Mouse (Mus musculus): ENCODE measurements around the gene Adck2. TPM values are rescaled to one million over a fixed set of nuclear protein-coding genes. Genes with fewer than 3 reads are reported as not detected.

The Adck2 gene
- polyA plus RNA-seq, 1 experiment from 2014 or later, result 30.0 TPM

GRCm38 (mm10) chr6:39579552-39579951 lies 5.9 kb downstream of the Adck2 start:
- no peak overlapping the region for H3K9ac ChIP-seq (ENCODE audit: low read length)
- no peak overlapping the region for H3K4me3 ChIP-seq (ENCODE audit: low read length)
- H3K27me3 ChIP-seq (ENCODE audit: control insufficient read depth, insufficient read depth, low read depth, low read length), result no peaks in the 10 kb centered on the region
- no peak for ATAC-seq (ENCODE audit: low read depth)
- H3K9me3 ChIP-seq (ENCODE audit: control insufficient read depth, low read length), result no peaks in the 10 kb centered on the region
- no peak overlapping the region for H3K27ac ChIP-seq (ENCODE audit: low read length)
- H3K4me1 ChIP-seq (replicated peaks; ENCODE audit: control insufficient read depth, insufficient read depth, low read length), result peaks cover 5% of the 10 kb centered on the region
- no peaks in the 10 kb centered on the region; the same call in 1 of the 2 replicates for H3K36me3 ChIP-seq (ENCODE audit: control insufficient read depth, insufficient read depth, low read length)
- WGBS, result 76% methylated on average over 7 of the region's 7 CpGs
- no peak overlapping the region for H3K4me2 ChIP-seq (ENCODE audit: low read depth, low read length)

DNA sequence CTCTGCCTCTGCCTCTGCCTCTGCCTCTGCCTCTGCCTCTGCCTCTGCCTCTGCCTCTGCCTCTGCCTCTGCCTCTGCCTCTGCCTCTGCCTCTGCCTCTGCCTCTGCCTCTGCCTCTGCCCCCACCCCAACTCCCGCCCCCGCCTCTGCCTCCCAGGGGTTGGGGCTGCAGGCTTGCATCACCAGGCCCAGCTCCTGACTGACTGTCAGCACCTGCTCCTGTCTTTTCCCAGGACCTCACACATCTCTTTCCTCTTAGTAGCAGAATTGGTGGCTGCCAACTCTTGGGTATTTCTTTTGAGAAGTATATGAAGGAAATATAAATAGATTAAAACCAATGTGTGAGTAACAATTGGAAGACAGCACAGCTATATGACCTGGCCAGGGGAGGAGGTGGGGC lies 6.9 kb downstream of the Adck2 start:
- H3K36me3 ChIP-seq (ENCODE audit: control insufficient read depth, insufficient read depth, low read length), result no peaks in the 10 kb centered on the region; the same call in 1 of the 2 replicates

DNA sequence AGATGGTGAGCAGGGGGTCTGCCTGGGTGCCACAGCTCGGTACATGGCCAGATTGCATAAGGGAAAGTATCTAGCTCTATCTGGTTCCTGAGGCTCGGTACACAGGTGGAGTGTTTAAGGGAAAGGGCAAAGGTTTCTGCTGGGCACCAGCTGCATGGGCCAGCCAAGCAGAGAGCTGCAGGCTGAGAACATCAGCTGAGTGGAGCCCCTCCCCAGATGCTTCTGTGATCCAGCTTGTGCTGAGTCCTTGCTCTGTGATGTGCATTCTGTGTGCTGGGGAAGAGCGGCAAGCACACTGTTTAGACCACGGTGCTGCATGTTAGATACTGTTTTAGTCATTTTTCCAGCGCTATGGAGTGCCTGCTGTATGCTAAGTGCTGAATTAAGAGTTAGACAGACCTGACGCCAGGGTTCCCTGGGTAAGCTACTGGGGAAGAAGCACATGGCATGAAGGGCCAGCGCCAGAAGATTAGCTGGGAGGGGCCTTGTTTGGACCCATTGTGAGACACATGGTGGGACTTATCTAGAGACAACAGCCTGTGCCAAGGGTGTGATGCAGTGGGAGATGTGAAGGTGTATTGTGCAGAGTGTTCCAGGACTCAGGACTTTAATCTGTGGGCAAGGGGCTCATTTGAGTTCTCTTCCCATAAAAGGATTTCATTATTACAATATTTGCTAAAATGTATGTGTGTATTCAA lies 7.6 kb downstream of the Adck2 start:
- 76% methylated on average over 7 of the region's 7 CpGs for WGBS
- Histone ChIP-seq H3K27ac (ENCODE audit: low read length) (no peak overlapping the region), H3K4me3 (ENCODE audit: low read length) (no peak overlapping the region), H3K9me3 (ENCODE audit: control insufficient read depth, low read length) (no peaks in the 10 kb centered on the region), H3K36me3 (ENCODE audit: control insufficient read depth, insufficient read depth, low read length) (no peaks in the 10 kb centered on the region; the same call in 1 of the 2 replicates), H3K4me2 (ENCODE audit: low read depth, low read length) (no peak overlapping the region), H3K4me1 (replicated peaks; ENCODE audit: control insufficient read depth, insufficient read depth, low read length) (no peaks in the 10 kb centered on the region), H3K27me3 (ENCODE audit: control insufficient read depth, insufficient read depth, low read depth, low read length) (no peaks in the 10 kb centered on the region), H3K9ac (ENCODE audit: low read length) (no peak overlapping the region)
- no peak for ATAC-seq (ENCODE audit: low read depth)

More for the DNA sequence above, 6.9 kb downstream of the Adck2 start:
- ATAC-seq (ENCODE audit: low read depth), result no peak
- no peaks in the 10 kb centered on the region for H3K27me3 ChIP-seq (ENCODE audit: control insufficient read depth, insufficient read depth, low read depth, low read length)
- no peak overlapping the region for H3K27ac ChIP-seq (ENCODE audit: low read length)
- WGBS, result 96% methylated on average over 2 of the region's 2 CpGs
- H3K9ac ChIP-seq (ENCODE audit: low read length), result no peak overlapping the region
- H3K4me3 ChIP-seq (ENCODE audit: low read length), result no peak overlapping the region
- no peaks in the 10 kb centered on the region for H3K9me3 ChIP-seq (ENCODE audit: control insufficient read depth, low read length)
- no peaks in the 10 kb centered on the region for H3K4me1 ChIP-seq (replicated peaks; ENCODE audit: control insufficient read depth, insufficient read depth, low read length)
- no peak overlapping the region for H3K4me2 ChIP-seq (ENCODE audit: low read depth, low read length)

- H3K27ac ChIP-seq (ENCODE audit: low read length), result no peak within 1 kb of the TSS
- WGBS, result 80% methylated on average over 6 of the region's 6 CpGs
- H3K27me3 ChIP-seq (ENCODE audit: control insufficient read depth, insufficient read depth, low read depth, low read length), result no peaks in the 10 kb centered on the region
- H3K4me1 ChIP-seq (replicated peaks; ENCODE audit: control insufficient read depth, insufficient read depth, low read length), result no peaks in the 10 kb centered on the region
- H3K4me3 ChIP-seq (ENCODE audit: low read length), result no peak within 1 kb of the TSS
- ATAC-seq (ENCODE audit: low read depth), result no peak
- no peaks in the 10 kb centered on the region for H3K9me3 ChIP-seq (ENCODE audit: control insufficient read depth, low read length)
- no peak within 1 kb of the TSS for H3K9ac ChIP-seq (ENCODE audit: low read length)
- peaks cover 8% of the 10 kb centered on the region for H3K36me3 ChIP-seq (ENCODE audit: control insufficient read depth, insufficient read depth, low read length)
- H3K4me2 ChIP-seq (ENCODE audit: low read depth, low read length), result no peak within 1 kb of the TSS
Observed at GRCm38 (mm10) chr6:39585517-39585916, 11.8 kb downstream of the Adck2 start, which contains the start of gene Gm42420. Gm42420 (plus strand) TSS chr6:39585753.

DNA sequence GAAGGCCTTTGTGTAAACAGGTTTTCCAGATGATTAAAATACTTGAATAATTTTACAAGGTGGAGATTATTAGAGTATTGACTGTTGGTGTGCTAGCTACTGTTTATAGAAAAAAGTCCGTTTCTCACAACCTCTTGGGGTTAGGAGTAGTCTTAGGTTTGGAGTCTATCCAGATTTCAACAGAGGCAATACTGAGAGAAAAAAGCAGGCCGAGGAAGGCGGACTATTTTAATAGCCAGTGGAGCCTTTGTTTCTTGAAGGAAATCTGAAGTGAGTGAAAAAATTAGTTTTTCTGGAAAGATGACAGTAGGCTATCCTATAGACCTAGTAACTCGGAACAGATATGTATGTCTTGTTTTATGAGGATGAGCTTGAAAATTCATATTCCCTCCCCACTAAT lies 17.8 kb downstream of the Adck2 start:
- no peak overlapping the region for H3K27ac ChIP-seq (ENCODE audit: low read length)
- no peak overlapping the region for H3K4me3 ChIP-seq (ENCODE audit: low read length)
- no peak for ATAC-seq (ENCODE audit: low read depth)
- no peak overlapping the region for H3K9ac ChIP-seq (ENCODE audit: low read length)
- no peaks in the 10 kb centered on the region for H3K27me3 ChIP-seq (ENCODE audit: control insufficient read depth, insufficient read depth, low read depth, low read length)
- H3K4me1 ChIP-seq (replicated peaks; ENCODE audit: control insufficient read depth, insufficient read depth, low read length), result peaks cover 8% of the 10 kb centered on the region
- no peaks in the 10 kb centered on the region for H3K9me3 ChIP-seq (ENCODE audit: control insufficient read depth, low read length)
- peaks cover 10% of the 10 kb centered on the region for H3K36me3 ChIP-seq (ENCODE audit: control insufficient read depth, insufficient read depth, low read length)
- H3K4me2 ChIP-seq (ENCODE audit: low read depth, low read length), result peak overlapping the region; percentile 87; the same call in 1 of the 2 replicates
- 90% methylated on average over 4 of the region's 4 CpGs for WGBS

DNA sequence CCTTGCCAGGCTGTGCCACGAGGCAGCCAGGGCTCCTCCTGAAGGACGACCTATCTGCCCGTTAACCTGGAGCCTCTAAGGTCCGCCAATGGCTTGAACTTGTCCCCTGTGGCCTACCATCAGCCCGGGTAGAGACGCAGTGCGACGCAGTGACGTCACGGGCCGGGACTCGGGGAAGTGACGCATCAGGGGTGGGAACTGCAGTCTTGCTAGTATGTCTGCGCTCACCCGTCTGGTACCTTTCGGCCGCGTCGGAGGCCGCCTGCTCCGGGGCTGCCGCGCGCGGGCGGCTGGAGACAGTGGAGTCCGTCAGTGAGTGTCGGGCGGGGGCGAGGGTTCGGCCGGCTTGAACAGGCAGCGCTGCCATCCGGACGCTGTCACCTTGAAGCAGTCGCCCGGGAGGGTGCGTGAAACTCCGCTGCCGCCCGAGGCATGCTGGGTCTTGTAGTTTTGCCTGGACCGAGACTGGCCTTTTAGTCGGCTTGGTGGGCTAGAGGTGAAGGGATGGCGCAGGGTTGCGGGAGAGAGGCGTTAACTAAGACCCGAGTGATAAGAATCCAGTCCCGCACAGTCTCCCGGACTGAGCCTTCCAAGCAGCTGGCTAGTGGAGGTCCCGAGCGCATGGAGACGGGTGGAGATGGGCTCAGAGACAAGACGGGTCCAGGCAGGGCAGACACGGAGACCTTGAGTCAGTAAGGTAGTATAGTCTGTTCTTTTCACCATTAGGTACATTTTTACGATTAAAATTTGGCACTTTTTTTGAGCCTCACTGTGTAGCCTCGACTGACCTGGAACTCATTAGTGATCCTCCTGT lies 18.9 kb downstream of the Adck2 start, which contains the start of gene Ndufb2:
Gene Ndufb2, plus strand, starts transcription at position 174 of the 814 bp plus-strand sequence.
- under 1% methylated on average over 56 of the region's 56 CpGs for WGBS
- H3K27me3 ChIP-seq (ENCODE audit: control insufficient read depth, insufficient read depth, low read depth, low read length), result no peaks in the 10 kb centered on the region

GRCm38 (mm10) chr6:39600851-39601250 lies 27.2 kb downstream of the Adck2 start:
- Histone ChIP-seq H3K4me3 (ENCODE audit: low read length) (no peak overlapping the region), H3K27me3 (ENCODE audit: control insufficient read depth, insufficient read depth, low read depth, low read length) (no peaks in the 10 kb centered on the region), H3K36me3 (ENCODE audit: control insufficient read depth, insufficient read depth, low read length) (peaks cover 28% of the 10 kb centered on the region), H3K9me3 (ENCODE audit: control insufficient read depth, low read length) (no peaks in the 10 kb centered on the region), H3K4me1 (replicated peaks; ENCODE audit: control insufficient read depth, insufficient read depth, low read length) (no peaks in the 10 kb centered on the region), H3K9ac (ENCODE audit: low read length) (no peak overlapping the region), H3K4me2 (ENCODE audit: low read depth, low read length) (no peak overlapping the region), H3K27ac (ENCODE audit: low read length) (no peak overlapping the region)
- no peak; the same call in 1 of the 2 replicates for ATAC-seq (ENCODE audit: low read depth)
- 86% methylated on average over 3 of the region's 3 CpGs for WGBS

More for the DNA sequence above, 18.9 kb downstream of the Adck2 start, which contains the start of gene Ndufb2:
- Histone ChIP-seq H3K36me3 (ENCODE audit: control insufficient read depth, insufficient read depth, low read length) (peaks cover 12% of the 10 kb centered on the region), H3K4me2 (ENCODE audit: low read depth, low read length) (peak within 1 kb of the TSS; percentile 87), H3K4me3 (ENCODE audit: low read length) (peak within 1 kb of the TSS; percentile 88), H3K9me3 (ENCODE audit: control insufficient read depth, low read length) (no peaks in the 10 kb centered on the region), H3K9ac (ENCODE audit: low read length) (peak within 1 kb of the TSS; percentile 91), H3K27ac (ENCODE audit: low read length) (peak within 1 kb of the TSS; percentile 92), H3K4me1 (replicated peaks; ENCODE audit: control insufficient read depth, insufficient read depth, low read length) (peaks cover 8% of the 10 kb centered on the region)
- peak; percentile 99 for ATAC-seq (ENCODE audit: low read depth)

DNA sequence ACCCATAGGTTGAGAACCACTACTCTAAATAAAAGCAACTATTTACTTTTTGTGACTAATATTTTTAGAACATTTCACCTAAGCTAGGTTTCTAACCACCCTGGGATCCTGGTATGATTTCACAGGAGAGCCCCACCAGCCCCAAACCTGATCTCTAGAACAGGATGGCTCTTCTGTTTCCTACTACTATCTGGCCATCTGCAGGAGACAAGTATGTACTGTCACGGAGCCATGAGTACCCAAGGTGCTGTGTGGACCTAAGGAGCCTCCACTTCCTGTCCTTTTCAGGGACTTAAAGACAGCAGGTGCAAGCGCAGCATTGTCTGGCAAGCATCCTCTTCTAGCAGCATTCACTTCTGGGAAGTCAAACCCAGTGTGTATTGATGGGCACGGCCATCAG lies 28.2 kb downstream of the Adck2 start:
- WGBS, result 81% methylated on average over 3 of the region's 3 CpGs
- Histone ChIP-seq H3K36me3 (ENCODE audit: control insufficient read depth, insufficient read depth, low read length) (peaks cover 27% of the 10 kb centered on the region), H3K4me2 (ENCODE audit: low read depth, low read length) (no peak overlapping the region), H3K9me3 (ENCODE audit: control insufficient read depth, low read length) (no peaks in the 10 kb centered on the region), H3K27me3 (ENCODE audit: control insufficient read depth, insufficient read depth, low read depth, low read length) (no peaks in the 10 kb centered on the region), H3K27ac (ENCODE audit: low read length) (no peak overlapping the region), H3K9ac (ENCODE audit: low read length) (no peak overlapping the region), H3K4me3 (ENCODE audit: low read length) (no peak overlapping the region), H3K4me1 (replicated peaks; ENCODE audit: control insufficient read depth, insufficient read depth, low read length) (no peaks in the 10 kb centered on the region)
- no peak for ATAC-seq (ENCODE audit: low read depth)

- no peaks in the 10 kb centered on the region for H3K4me1 ChIP-seq (replicated peaks; ENCODE audit: control insufficient read depth, insufficient read depth, low read length)
- H3K4me3 ChIP-seq (ENCODE audit: low read length), result no peak overlapping the region
- no peak overlapping the region for H3K27ac ChIP-seq (ENCODE audit: low read length)
- WGBS, result 68% methylated on average over 5 of the region's 5 CpGs
- H3K36me3 ChIP-seq (ENCODE audit: control insufficient read depth, insufficient read depth, low read length), result peaks cover 17% of the 10 kb centered on the region
- H3K9ac ChIP-seq (ENCODE audit: low read length), result no peak overlapping the region
- no peaks in the 10 kb centered on the region for H3K27me3 ChIP-seq (ENCODE audit: control insufficient read depth, insufficient read depth, low read depth, low read length)
- ATAC-seq (ENCODE audit: low read depth), result no peak
- no peak overlapping the region for H3K4me2 ChIP-seq (ENCODE audit: low read depth, low read length)
- no peaks in the 10 kb centered on the region for H3K9me3 ChIP-seq (ENCODE audit: control insufficient read depth, low read length)
Observed at GRCm38 (mm10) chr6:39604565-39604964, 30.9 kb downstream of the Adck2 start.
